Mouse (Mus musculus) activated CD4-positive, CD25-positive, alpha-beta regulatory T cell, adult 4 months (primary cell): Measurements from ENCODE around the gene Prkar2b. TPM values are rescaled to one million over a fixed set of nuclear protein-coding genes. Genes with fewer than 3 reads are reported as not detected.
A peak's percentile ranks its signal among the peaks of the same experiment; 100 is the strongest.

Experiments used
- ATAC-seq: one replicate; pipeline ENCODE4 v1.8.0; 2017
- polyA plus RNA-seq, 2 experiments: library from polyadenylated mRNA; unstranded; fragments of 100-300 nt; shearing (Covaris generic); gene quantifications; one replicate each; pipeline ENCODE4 v1.2.1; 2017

The Prkar2b gene
- 1 to 10 TPM in 1 of 2 experiments, under 1 TPM in 1; 0.68 to 1.2 TPM for polyA plus RNA-seq

GRCm38 (mm10) chr12:32061090-32061930 is at the start of gene Prkar2b:
TSS of gene Prkar2b (minus strand) at chr12:32061296.
- peak; percentile 93 for ATAC-seq

GRCm38 (mm10) chr12:32109201-32109600 is 48.1 kb upstream of the Prkar2b start:
- no peak for ATAC-seq

DNA sequence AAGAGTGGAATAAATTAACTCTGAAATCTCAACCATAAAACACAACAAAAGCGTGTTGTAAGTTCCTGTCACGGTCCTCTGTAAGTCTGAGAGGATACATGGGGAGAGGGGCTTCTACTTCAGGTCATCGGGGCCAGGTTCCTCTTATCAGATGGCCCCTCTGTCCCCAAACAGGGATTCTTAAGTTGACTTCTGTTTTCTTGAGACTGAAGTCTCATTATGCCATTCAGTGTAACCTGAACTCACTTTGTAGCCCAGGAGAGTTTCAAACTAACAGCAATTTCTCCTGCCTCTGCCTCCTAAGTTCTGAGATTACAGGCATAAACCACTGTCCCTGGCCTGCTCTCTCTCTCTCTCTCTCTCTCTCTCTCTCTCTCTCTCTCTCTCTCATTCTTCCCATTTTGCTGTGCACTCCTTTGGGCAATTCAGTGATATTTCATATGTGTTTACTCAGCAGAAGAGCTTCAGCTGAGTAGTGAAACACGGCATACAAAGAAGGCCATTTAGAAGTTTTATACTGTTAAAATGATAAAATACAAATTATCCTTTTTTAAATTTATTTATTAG is 43.9 kb upstream of the Prkar2b start:
- no peak for ATAC-seq

DNA sequence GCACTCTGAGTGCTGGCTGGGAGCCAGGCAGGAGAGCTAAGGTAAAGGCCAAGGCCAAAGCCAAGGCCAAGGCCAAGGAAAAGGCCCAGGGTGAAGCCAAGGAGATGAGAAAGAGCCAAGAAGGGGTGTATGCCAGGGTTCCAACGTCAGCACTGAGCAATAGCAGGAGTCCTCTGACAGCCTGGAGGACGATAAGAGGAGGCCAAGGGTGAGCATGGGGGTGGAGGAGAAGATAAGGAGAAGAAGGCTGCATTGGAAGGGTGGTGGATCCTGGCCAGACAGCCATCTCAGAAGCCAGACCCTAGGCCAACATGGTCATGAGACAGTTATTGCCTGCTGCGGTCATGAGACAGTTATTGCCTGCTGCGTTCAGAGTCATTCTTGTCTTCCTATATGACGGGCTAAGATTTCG is 43.4 kb upstream of the Prkar2b start:
- no peak for ATAC-seq

- ATAC-seq: no peak
Measured at GRCm38 (mm10) chr12:32101306-32101705, 40.2 kb upstream of the Prkar2b start.

GRCm38 (mm10) chr12:32099686-32100206 is 38.6 kb upstream of the Prkar2b start:
- ATAC-seq: no peak

- no peak for ATAC-seq
Measured at GRCm38 (mm10) chr12:32098596-32098995, 37.5 kb upstream of the Prkar2b start.

DNA sequence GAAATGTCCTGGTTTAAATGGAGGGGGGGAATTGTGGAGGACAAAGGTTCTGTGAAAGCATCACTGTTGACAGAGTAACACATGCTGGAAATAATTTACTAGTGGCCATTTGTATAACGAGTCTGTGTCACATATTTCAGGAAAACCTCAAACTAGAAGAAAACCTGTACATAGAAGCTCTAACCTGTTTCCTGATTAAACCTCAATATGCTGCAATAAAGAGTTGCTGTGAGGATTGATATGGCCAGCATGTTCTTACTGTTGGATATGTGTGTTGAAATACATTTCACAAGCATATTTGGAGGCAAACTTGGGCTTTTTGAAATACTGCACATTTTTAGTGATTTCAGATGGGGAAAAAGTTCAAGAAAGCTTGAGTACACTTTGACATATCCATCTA is 36.0 kb upstream of the Prkar2b start:
- ATAC-seq: no peak

DNA sequence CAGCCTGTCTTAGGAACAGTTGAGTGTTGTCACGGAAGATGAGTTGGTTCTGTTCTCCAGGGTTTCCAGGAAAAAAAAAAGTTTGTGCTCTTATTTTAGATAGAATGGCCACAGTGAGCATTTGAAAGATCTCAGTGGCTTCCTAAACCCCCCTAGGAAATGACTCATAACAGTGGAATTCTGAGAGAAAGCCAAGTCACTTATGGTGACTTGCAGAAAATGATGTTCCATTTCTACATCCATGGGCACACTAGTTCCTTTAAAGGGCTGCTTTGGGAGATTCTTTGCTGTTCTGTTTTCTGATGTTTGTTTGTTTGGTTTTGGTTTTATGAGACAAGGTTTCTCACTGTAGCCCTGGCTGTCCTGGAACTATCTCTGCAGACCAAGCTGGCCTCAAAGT is 34.1 kb upstream of the Prkar2b start:
- no peak for ATAC-seq

DNA sequence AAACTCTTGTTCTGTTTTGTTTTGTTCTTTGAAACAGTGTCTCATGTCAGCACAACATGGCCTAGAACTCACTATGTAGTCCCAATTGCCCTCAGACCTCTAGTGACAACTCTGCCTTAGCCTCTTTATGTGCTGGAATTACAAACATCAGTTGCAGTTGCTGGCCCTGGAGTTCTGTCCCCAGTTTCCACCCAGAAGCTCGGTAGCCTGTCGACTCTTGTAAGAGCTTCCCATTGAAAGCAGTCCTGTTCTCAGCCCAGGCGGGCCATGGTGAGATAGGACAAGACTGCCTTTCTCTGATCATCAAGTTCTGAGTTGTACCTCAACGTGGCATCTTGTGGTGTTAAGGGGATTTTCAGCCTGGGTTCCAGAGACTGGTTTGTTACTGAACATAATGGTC is 31.4 kb upstream of the Prkar2b start:
- no peak for ATAC-seq

DNA sequence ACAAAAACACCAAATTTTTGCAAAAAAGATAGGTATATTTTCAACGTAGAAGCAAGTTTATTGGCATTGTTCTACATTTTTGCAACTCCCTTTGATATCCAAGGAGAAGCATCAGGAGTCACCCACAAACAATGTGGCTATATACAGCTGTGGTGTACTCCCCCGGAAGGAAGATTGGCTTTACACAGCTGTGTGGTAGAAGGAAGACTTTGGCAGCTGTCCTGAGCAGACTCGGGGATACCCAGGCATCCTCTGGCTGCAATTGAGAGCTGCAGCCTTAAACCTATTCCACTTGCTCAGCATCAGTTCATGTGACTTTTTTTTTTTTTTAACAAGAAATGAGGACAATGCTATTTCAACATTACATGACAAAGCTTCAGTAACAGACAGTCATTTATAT is 27.5 kb upstream of the Prkar2b start:
- ATAC-seq: no peak

GRCm38 (mm10) chr12:32087339-32087738 is 26.2 kb upstream of the Prkar2b start:
- no peak for ATAC-seq

- no peak for ATAC-seq
Measured at GRCm38 (mm10) chr12:32086874-32087273, 25.8 kb upstream of the Prkar2b start.

- no peak for ATAC-seq
Measured at GRCm38 (mm10) chr12:32085856-32086255, 24.8 kb upstream of the Prkar2b start.

DNA sequence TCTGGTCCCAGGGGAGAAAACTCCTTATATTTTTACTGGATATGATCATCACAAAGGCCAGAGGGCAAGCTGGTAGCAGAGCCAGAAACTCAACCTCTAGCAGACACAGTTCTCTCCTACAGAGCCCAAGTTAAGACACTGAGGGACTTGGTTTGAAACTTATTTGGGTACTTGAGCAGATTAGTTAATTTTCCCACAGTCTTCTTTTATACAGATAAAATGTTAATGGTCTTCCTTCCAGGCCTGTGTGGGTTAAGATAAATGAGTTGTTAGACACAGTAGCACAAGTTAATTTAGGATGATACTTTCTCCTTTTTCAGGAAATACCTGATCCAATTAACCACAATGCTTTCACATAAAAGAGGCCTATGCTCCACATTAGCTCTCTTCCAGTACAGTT is 24.1 kb upstream of the Prkar2b start:
- no peak for ATAC-seq

GRCm38 (mm10) chr12:32084601-32085000 is 23.5 kb upstream of the Prkar2b start:
- no peak for ATAC-seq

DNA sequence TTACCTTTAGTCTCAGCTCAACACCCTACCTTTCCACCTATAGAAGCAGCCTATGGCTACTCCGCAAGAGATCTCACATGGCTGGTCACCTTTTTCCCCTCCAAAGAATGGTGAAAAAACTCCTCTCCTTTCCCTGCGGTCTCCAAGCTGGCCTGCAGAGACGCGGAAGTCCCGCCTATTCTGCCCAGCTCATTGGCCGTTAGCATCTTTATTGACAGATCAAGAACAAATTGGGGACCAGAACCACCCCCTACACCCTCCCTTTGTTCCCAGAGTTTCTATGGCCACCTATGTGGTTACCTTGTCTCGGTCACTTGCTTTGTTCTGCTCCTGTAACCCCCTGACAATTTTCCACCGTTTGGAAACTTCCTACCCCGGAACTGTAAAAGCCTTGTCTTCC is 19.6 kb upstream of the Prkar2b start:
- no peak for ATAC-seq

- ATAC-seq: no peak
Measured at GRCm38 (mm10) chr12:32077403-32077802, 16.3 kb upstream of the Prkar2b start.

GRCm38 (mm10) chr12:32075831-32076715 is 15.0 kb upstream of the Prkar2b start:
- no peak for ATAC-seq

- no peak for ATAC-seq
Measured at GRCm38 (mm10) chr12:32074271-32074670, 13.2 kb upstream of the Prkar2b start.

DNA sequence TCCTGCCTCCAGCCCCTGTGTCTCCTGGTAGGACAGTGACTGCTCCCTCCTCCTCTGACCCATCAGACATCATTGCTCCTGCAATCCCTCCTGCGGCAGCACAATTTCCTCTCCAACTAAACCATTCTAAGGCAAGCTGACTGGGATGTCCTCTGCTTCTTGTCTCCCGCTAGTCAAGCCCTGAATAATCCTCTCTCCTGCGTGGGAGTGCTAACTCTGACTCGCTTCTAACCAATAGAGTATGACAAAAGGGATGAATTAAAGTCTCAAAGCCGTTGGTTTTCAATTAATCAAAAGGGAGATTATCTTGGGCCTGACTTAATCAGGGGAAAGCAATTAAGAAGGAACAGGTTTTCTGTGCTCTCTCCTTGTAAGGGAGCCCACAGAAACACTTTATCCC is 4.9 kb upstream of the Prkar2b start:
- no peak for ATAC-seq

DNA sequence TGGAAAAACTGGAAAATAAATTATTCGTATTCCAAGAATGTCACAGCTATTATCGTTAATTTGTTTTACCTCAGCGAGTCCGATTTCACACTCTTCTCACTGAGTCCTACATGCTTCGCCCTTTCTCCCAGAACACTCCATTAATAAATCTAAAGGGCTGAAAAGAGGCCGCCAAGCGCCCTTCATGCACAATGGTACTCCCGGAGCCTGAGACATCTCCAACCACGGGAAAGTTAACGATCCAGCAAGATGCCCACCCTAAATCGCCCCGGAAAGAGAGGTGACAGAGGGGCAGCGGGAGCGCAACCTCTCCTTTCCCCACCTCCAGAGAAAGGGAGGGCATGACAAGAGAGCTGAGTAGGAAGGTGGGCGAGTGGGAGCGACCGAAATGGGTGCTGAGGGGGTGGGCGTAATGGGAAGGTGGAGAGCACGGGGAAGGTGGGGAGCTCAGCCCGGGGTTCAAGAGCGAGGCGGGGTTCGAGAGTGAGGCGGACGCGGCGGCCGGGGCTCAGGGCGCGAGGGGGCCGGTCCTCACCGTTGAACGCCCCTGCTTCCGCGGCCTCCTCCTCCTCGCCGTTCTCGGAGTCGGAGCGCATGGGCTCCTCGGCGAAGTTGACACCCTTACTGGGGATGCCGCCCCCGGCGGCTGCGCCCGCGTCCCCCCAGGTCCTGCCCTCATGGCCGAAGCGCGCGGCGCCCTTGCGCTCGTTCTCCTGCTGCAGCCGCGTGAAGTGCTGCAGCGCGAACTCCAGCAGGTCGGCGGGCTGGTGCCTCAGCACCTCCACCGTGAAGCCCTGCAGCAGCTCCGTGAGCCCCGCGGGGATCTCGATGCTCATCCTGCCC is 628 bp downstream of the Prkar2b start:
- ATAC-seq: peak; percentile 26
